Mouse (Mus musculus) lung, postnatal 14 days (tissue): ENCODE measurements around the gene Sprtn.

ENCODE experiments used
- DNase-seq: peaks from one replicate; pipeline ENCODE4 v3.0.0; 2021

The Sprtn gene

GRCm38 (mm10) chr8:124897386-124898250 is at the start of gene Sprtn, which contains the start of gene Exoc8:
Gene Sprtn (plus strand): TSS chr8:124897886.
Gene Exoc8 (minus strand): TSS chr8:124897705.
- DNase-seq, result peak; percentile 98

DNA sequence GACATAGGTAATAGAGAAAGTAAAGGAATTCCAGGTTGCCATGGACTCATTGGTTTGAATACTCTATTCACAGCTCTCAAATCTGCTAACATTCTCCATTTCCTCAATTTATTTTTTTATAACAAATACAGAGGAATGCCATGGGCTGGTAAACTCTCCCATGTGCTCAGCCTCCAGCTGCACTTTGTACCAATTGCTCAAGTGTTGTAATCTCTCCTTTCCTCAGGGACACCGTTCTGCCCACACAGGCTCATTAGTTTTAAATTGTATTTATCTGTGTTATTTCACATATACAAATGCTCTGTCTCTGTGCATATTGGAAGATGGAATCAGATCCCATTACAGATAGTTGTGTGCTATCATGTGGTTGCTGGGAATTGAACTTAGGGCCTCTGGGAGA is 44.2 kb upstream of the Sprtn start:
- no peak for DNase-seq

- DNase-seq, result peak; percentile 29
These were observed 38.2 kb upstream of the Sprtn start for GRCm38 (mm10) chr8:124859466-124859865.

DNA sequence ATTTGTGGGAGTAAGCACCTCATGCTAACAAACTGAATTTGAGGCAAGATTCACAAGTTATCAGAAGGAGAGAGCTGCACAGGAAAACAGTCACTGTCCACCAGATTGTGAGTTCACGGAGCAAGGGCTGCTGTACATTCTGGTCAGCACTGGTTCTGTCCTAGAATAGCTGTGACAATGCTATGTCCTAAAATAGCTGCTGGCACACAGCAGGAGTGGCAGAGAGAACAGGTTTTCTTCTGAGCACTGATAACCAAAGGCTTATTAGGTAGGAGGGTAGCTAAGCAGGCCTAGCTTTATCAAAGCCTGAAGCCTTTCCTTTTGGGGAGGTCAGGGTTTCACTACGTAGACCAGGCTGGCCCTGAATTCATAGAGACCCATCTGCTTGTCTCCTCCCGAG is 37.5 kb upstream of the Sprtn start:
- no peak for DNase-seq

DNA sequence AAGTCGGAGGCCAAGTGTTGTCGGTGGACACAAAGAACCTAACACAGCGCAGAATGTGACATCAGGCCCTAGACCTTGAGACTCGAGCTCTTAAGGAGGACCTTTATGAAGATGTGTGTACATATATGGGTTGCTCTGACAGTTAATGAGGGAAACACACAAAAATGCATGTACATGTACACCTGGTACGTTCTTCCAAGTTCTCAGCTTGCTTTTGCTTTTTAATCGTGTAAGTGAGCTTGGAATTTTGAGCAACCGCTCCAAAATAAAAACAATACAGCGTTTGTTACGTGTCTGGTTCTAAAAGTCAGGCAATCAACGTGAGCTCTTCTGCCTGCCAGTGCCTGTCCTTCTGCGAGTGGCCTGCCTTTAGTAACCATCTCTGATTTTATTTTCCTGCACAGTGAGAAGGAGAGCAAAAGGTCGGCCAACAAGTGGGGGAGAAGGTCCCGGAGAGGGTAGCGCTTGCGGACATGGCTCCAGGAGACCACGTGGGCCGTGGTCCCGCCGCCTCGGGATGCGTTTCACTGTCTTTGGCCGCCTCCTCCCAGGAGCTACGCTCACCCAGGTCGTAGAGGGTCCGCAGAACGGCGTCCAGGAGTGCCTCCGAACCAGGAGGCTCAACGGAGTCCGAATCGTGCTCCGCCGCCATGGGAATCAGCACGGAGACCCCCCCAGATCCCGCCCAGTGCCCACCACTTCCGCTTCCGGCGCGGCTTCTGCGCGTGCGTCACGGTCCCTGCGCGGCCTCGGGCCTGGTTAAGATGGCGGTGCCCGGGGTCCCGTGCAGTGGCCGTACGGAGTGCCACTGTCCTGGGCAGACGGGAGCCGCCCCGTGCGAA is 35.1 kb upstream of the Sprtn start, which contains the start of the genes Gnpat and 2810004N23Rik:
Gene Gnpat, plus strand, starts transcription at position 713 of the 842 bp plus-strand sequence.
Gene 2810004N23Rik, minus strand, starts transcription at position 800 of the 842 bp plus-strand sequence.
- peak; percentile 95 for DNase-seq

GRCm38 (mm10) chr8:124863163-124863677 is 34.5 kb upstream of the Sprtn start:
- no peak for DNase-seq

DNA sequence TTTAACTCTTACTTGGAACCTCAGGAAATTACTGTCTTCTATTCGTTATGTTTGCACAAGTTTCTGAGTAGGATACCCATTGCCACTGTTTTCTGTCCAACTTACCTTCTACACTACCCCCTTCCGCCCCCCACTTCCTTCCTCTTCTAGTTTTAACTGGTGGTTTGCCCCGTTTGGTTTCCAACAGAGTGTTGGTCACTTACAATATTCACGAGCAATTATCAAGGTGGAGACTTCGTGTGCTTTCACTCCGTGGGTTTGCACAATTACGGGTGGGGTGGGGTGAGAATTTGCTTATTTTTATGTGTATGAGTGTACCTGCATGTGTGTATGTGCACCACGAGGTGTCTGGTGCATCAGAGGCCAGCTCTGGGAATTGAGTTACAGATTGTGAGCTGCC is 34.0 kb upstream of the Sprtn start:
- DNase-seq, result no peak

GRCm38 (mm10) chr8:124866669-124867068 is 31.0 kb upstream of the Sprtn start:
- no peak for DNase-seq

DNA sequence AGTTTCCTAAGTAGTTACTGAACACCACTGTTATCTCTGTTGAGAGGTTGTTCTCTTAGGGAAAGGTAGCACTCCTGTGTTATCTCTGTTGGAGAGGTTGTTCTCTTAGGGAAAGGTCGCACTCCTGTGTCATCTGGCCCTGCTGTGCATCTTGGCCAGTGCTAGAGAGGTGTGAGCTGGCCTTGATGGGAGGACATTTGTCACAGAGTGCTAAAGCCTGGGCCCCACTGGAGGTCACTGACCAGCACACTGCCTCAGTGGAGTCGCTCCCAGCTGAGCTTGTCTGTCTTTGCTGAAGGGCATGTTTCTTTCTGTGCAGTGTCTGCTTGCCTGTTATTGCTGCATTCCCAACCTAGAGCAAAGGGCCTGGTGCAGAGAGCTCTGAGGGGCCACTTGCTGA is 30.6 kb upstream of the Sprtn start:
- DNase-seq, result no peak

GRCm38 (mm10) chr8:124869708-124870107 is 28.0 kb upstream of the Sprtn start:
- no peak for DNase-seq

GRCm38 (mm10) chr8:124871474-124871873 is 26.2 kb upstream of the Sprtn start:
- DNase-seq, result no peak

GRCm38 (mm10) chr8:124872081-124872480 is 25.6 kb upstream of the Sprtn start:
- DNase-seq, result no peak

- DNase-seq, result no peak
These were observed 25.0 kb upstream of the Sprtn start for GRCm38 (mm10) chr8:124872690-124873089.

DNA sequence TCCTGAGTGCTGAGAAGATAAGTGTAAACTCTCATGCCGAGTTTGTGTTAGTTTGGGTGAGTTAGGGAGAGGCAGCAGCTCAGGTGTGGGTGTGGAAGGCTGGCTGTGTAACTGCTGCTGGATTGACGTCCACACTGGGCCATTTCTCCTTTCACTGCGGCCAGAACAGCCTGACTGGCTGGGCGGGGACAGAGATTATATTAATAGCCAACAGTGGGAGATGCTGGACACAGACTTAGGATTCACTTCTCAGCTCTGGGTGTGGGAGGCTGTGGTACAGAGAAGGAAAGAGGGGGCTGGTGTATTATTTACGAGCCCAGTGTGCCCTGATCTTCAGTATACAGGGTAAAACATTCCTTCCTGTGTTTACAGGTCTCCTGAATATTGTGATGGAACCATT is 19.5 kb upstream of the Sprtn start:
- no peak for DNase-seq

- DNase-seq, result no peak
These were observed 18.6 kb upstream of the Sprtn start for GRCm38 (mm10) chr8:124878946-124879526.

DNA sequence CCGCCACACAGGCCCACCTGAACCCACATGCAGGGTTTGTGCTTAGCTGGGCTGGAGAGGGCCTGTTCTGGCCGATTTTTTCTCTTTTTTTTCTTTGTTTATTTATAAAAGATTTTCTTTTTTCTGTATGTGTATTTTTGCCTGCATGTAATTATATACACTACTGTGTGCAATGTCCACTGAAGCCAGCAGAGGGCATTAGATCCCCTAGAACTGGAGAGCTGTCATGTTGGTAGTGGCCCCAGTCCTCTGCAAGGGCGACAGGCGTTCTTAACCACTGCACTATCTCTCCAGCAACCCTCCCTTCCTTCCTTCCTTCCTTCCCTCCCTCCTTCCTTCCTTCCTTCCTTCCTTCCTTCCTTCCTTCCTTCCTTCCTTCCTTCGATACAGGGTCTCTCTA is 9.3 kb upstream of the Sprtn start:
- no peak for DNase-seq

DNA sequence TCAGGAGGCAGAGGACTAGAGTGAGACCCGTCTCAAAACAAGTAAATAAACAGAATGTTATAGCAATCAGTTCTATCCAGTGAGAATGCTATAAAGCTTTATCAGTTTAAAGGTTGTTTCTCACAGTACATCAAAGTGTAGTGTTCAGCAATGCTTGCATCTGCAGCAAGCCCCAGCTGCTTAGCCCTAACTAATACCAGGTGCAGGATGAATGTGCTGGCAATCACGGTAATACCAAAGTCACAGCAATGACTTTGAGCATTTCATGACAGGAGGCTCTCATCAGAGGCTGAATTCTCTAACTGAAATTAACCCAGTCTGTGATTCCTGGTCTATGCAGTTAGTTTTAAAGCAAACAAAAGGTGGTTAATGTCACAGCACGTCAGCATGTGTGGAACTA is 5.1 kb upstream of the Sprtn start:
- no peak for DNase-seq

DNA sequence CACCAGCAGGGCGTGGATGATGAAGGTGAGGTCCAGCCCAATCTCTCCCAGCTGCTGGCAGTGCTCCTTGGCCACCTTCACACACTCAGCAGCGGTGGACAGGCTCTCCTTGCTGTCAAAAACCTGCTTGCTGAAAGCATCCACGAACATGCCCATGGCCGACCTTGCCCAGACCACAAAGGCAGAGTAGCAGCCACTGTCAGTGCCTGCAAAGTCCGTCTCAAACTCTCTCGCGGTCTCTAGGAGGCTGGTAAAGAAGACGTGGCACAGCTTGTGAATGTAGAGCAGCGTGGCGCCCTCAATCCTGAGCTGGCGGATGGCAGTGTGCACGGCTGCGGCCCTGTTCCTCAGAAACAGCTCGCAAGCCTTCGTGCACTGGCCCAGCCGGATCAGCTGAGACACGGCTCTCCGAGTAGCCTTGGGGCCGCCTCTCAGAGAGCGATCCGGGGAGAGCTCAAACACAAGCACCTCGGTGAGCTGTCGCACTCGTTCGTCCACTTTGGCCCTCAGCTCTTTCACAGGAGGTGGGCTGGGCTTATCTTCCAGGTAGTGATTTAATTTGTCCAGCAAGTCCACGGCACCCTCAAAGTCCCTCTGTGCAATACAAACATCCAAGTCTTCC is 1.6 kb upstream of the Sprtn start:
- no peak for DNase-seq

DNA sequence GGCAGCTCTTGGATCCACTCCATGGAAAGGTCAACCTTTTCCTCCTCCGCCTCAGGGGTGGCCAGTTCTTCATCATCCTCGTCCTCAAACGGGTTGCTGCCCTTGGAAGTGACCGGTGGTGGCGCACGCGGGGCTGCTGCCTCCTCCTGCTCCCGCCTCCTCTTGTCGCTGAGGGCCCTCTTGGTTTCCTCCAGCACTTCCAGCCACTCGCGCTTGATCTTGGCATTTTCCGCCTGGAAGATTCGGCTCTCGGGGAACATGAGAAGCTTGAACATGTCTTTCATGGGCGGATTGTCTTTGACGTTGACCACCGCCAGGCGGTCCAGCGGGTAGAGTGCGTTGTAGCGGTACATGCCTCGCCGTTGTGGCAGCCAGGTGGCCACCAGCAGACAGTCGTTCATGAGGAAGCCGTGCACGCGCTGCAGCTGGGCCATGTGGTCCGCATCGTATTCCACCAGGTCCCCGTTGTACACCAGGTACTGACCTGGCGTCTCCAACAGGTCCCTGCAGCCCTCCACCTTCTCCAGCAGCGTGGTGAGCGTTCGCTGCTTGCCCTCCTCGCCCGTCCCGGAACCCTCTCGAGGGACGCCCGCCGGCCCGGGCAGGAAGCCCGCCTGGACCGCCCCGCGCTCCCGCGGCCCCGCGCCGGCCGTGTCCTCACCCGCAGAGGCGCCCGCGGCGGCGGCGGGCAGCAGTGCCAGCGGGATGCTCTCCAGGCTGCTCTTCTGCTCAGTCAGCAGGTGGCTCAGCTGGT is 877 bp upstream of the Sprtn start:
- peak; percentile 86 for DNase-seq

- DNase-seq, result no peak
These were observed 692 bp downstream of the Sprtn start for GRCm38 (mm10) chr8:124898251-124898905.

DNA sequence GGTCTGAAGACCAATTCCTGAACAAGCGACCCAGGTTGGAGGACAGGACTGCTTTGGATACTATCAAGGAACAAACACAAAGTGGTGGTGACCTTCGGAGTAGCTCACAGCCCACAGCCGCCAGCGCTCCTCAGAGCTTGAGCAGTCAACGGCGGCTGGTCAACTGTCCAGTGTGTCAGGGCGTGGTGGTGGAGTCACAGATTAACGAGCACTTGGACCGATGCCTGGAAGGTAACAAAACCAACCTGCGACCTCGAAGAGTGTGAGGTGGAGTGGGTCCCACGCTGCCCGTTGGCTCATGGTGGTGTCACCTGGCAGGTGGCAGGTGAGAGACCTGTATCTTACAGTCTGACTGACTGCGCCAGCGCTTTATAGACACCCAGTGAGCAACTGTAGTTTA is 5.5 kb downstream of the Sprtn start:
- no peak for DNase-seq
